Mouse (Mus musculus) liver, embryonic 16.5 days (tissue): ENCODE measurements around the gene Ano7. TPM values are rescaled to one million over a fixed set of nuclear protein-coding genes. Genes with fewer than 3 reads are reported as not detected.

Source experiments
- ATAC-seq: fragments of 200-750 bp; cut with Nextera tagmentation; 2 replicates; pipeline ENCODE4 v1.8.0; 2017; ENCODE audit warnings: low read depth, mild to moderate bottlenecking, moderate number of reproducible peaks, moderate library complexity
- H3K27ac ChIP-seq: fragments of 300-500 bp; sonication (generic); 2 replicates; pipeline ENCODE4 v1.5.1; 2014; ENCODE audit warnings: mild to moderate bottlenecking, low read length
- H3K27me3 ChIP-seq: fragments of 300-500 bp; sonication (generic); 2 replicates; pipeline ENCODE4 v1.6.1; 2014; ENCODE audit warnings: low read depth, low read length, mixed read lengths; ENCODE audit not compliant: control insufficient read depth, insufficient read depth
- H3K36me3 ChIP-seq: fragments of 300-500 bp; sonication (generic); 2 replicates; pipeline ENCODE4 v1.6.1; 2014; ENCODE audit warnings: mild to moderate bottlenecking; ENCODE audit not compliant: control insufficient read depth, insufficient read depth
- H3K4me1 ChIP-seq: fragments of 300-500 bp; sonication (generic); 2 replicates; pipeline ENCODE4 v1.6.1; 2014; ENCODE audit warnings: low read depth, low read length, mixed read lengths; ENCODE audit not compliant: control insufficient read depth
- H3K4me2 ChIP-seq: fragments of 300-500 bp; sonication (generic); 2 replicates; pipeline ENCODE4 v1.6.1; 2014; ENCODE audit warnings: low read depth, low read length, mixed read lengths
- H3K4me3 ChIP-seq: fragments of 300-500 bp; sonication (generic); 2 replicates; pipeline ENCODE4 v1.5.1; 2014; ENCODE audit warnings: low read depth, mild to moderate bottlenecking, low read length
- H3K9ac ChIP-seq: fragments of 300-500 bp; sonication (generic); 2 replicates; pipeline ENCODE4 v1.6.1; 2014; ENCODE audit warnings: low read depth, low read length
- H3K9me3 ChIP-seq: fragments of 300-500 bp; sonication (generic); replicated peaks from 2 replicates; pipeline ENCODE4 v1.6.1; 2016; ENCODE audit warnings: low read length; ENCODE audit not compliant: control insufficient read depth
- WGBS: fragments of 180-500 bp; shearing (Covaris S2); extraction: QIAGEN DNeasy Blood & Tissue Kit; methylation state at CpG from one replicate; pipeline ENCODE4 v1.1.7; 2014; ENCODE audit not compliant: insufficient replicate concordance; 5-methylcytosine and 5-hydroxymethylcytosine counted together
- polyA plus RNA-seq: library from polyadenylated mRNA; unstranded; fragments of >200 nt; fragmentation: Nextera tagmentation; extraction: Ambion mirVana; gene quantifications from 2 replicates; pipeline ENCODE4 v1.2.1, GENCODE M21; 2015

Gene Ano7
- polyA plus RNA-seq, result 0.12 and 0.14 TPM in 2 replicates

GRCm38 (mm10) chr1:93373665-93374064 lies at the start of gene Ano7:
Gene Ano7 (plus strand): TSS chr1:93373930.
- Histone ChIP-seq H3K4me1 (no peaks in the 10 kb centered on the region), H3K36me3 (no peaks in the 10 kb centered on the region), H3K27me3 (no peaks in the 10 kb centered on the region), H3K9me3 (no peaks in the 10 kb centered on the region), H3K27ac (no peak within 1 kb of the TSS), H3K9ac (no peak within 1 kb of the TSS), H3K4me2 (no peak within 1 kb of the TSS), H3K4me3 (no peak within 1 kb of the TSS)
- ATAC-seq, result no peak
- WGBS, result 57% methylated on average over 4 of the region's 4 CpGs

DNA sequence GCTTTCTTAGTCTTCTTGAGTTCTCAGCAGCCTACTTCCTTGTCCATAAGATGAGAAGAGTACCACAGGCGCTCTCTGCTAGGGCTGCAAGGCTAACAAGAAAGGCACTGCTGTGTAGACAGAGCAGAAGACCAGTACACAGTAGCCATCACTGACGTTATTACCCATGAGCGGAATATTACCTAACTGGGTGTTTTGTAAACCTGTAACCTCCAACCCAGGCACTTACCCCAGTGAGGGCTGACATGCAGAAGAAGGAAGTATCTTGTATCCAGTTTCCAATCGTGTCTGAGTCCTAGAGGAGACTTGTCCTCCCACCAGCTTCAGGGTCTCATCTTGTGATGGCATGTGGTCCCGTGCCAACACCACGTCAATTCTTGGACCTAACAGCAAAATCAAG lies 49.8 kb upstream of the Ano7 start:
- WGBS, result 77% methylated on average over 6 of the region's 6 CpGs

DNA sequence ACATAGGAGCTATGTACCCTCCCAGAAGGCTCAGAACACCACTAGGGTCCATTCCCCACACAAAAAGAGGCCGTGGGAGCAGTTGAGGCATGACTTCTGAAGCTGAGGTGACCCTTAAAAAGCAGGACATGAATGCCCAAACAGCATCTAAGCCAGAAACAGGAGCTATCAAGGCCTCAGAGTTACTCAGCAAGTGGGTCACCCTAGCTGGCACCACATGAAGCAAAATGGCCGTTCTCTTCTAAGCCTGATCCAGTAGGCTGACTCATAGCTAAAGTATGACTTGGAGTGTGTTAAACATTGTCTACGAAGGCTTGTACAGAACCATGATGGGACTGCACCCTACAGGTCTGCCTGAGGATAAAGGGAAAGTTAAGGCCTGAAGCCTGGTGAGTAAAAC lies 47.3 kb upstream of the Ano7 start:
- no peak for ATAC-seq
- Histone ChIP-seq H3K27me3 (no peaks in the 10 kb centered on the region), H3K4me1 (no peaks in the 10 kb centered on the region), H3K9me3 (no peaks in the 10 kb centered on the region), H3K27ac (no peak overlapping the region), H3K36me3 (peaks cover 5% of the 10 kb centered on the region), H3K4me2 (no peak overlapping the region), H3K9ac (no peak overlapping the region), H3K4me3 (no peak overlapping the region)
- WGBS, result 79% methylated on average over 3 of the region's 3 CpGs

More for the DNA sequence above, 49.8 kb upstream of the Ano7 start:
- Histone ChIP-seq H3K27ac (no peak overlapping the region), H3K4me1 (no peaks in the 10 kb centered on the region), H3K4me2 (no peak overlapping the region), H3K4me3 (no peak overlapping the region), H3K27me3 (no peaks in the 10 kb centered on the region), H3K9ac (no peak overlapping the region), H3K9me3 (no peaks in the 10 kb centered on the region), H3K36me3 (peaks cover 20% of the 10 kb centered on the region)
- ATAC-seq, result no peak

- ATAC-seq, result no peak
- peaks cover 5% of the 10 kb centered on the region for H3K36me3 ChIP-seq
- 72% methylated on average over 2 of the region's 2 CpGs for WGBS
- H3K4me3 ChIP-seq, result no peak overlapping the region
- H3K27ac ChIP-seq, result no peak overlapping the region
- H3K9me3 ChIP-seq, result no peaks in the 10 kb centered on the region
- no peaks in the 10 kb centered on the region for H3K4me1 ChIP-seq
- no peak overlapping the region for H3K9ac ChIP-seq
- no peaks in the 10 kb centered on the region for H3K27me3 ChIP-seq
- H3K4me2 ChIP-seq, result no peak overlapping the region
These were observed 39.1 kb upstream of the Ano7 start for GRCm38 (mm10) chr1:93334621-93335020.

- WGBS, result under 1% methylated on average over 63 of the region's 63 CpGs
These were observed 30.9 kb upstream of the Ano7 start, which contains the start of the genes Ppp1r7 and Pask for GRCm38 (mm10) chr1:93342648-93343503. Gene Ppp1r7 (plus strand): TSS chr1:93342854. Gene Pask (minus strand): TSS chr1:93343482.

GRCm38 (mm10) chr1:93343504-93344047 lies 30.2 kb upstream of the Ano7 start:
- Histone ChIP-seq H3K27me3 (no peaks in the 10 kb centered on the region), H3K27ac (peak overlapping the region; percentile 67), H3K4me2 (peak overlapping the region; percentile 94), H3K9me3 (no peaks in the 10 kb centered on the region), H3K4me3 (peak overlapping the region; percentile 99), H3K9ac (peak overlapping the region; percentile 91), H3K4me1 (peaks cover 13% of the 10 kb centered on the region), H3K36me3 (peaks cover 5% of the 10 kb centered on the region; the same call in 1 of the 2 replicates)
- under 1% methylated on average over 39 of the region's 39 CpGs for WGBS
- ATAC-seq, result peak; percentile 90

More at GRCm38 (mm10) chr1:93342648-93343503, 30.9 kb upstream of the Ano7 start, which contains the start of the genes Ppp1r7 and Pask:
- ATAC-seq, result peak; percentile 92
- Histone ChIP-seq H3K4me1 (peaks cover 13% of the 10 kb centered on the region), H3K36me3 (peaks cover 5% of the 10 kb centered on the region; the same call in 1 of the 2 replicates), H3K4me2 (peak within 1 kb of the TSS; percentile 94), H3K9ac (peak within 1 kb of the TSS; percentile 91), H3K27me3 (no peaks in the 10 kb centered on the region), H3K27ac (peak within 1 kb of the TSS; percentile 84), H3K9me3 (no peaks in the 10 kb centered on the region), H3K4me3 (peak within 1 kb of the TSS; percentile 99)

- Histone ChIP-seq H3K9me3 (no peaks in the 10 kb centered on the region), H3K36me3 (peaks cover 20% of the 10 kb centered on the region), H3K27ac (no peak overlapping the region), H3K4me1 (peaks cover 7% of the 10 kb centered on the region), H3K9ac (no peak overlapping the region), H3K4me2 (no peak overlapping the region), H3K4me3 (no peak overlapping the region), H3K27me3 (no peaks in the 10 kb centered on the region)
- ATAC-seq, result no peak
- 88% methylated on average over 5 of the region's 5 CpGs for WGBS
These were observed 26.6 kb upstream of the Ano7 start for GRCm38 (mm10) chr1:93347176-93347575.

DNA sequence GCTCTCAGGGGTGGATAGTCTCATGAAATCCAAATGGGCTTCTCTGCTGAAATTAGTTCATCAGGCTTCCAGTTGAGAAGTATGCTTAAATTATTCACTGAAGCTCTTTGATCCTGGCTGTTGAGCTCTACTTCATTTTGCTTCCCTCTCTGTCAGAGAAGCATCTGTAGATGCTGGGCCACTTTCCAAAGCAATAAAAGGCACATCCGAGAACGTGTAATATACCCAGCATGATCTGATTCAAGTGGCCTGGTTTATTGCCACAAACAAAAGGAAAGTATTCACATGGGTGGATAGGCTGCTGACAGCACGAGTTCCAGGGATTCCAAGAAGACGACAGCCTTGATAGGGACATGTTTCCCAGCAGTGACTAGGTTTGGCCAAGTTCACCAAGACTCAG lies 24.0 kb upstream of the Ano7 start:
- H3K27ac ChIP-seq, result no peak overlapping the region
- no peaks in the 10 kb centered on the region for H3K9me3 ChIP-seq
- peaks cover under 1% of the 10 kb centered on the region for H3K4me1 ChIP-seq
- no peak for ATAC-seq
- peaks cover 36% of the 10 kb centered on the region for H3K36me3 ChIP-seq
- no peak overlapping the region for H3K9ac ChIP-seq
- no peak overlapping the region for H3K4me2 ChIP-seq
- H3K27me3 ChIP-seq, result no peaks in the 10 kb centered on the region
- no peak overlapping the region for H3K4me3 ChIP-seq
- WGBS, result 87% methylated on average over 4 of the region's 4 CpGs

DNA sequence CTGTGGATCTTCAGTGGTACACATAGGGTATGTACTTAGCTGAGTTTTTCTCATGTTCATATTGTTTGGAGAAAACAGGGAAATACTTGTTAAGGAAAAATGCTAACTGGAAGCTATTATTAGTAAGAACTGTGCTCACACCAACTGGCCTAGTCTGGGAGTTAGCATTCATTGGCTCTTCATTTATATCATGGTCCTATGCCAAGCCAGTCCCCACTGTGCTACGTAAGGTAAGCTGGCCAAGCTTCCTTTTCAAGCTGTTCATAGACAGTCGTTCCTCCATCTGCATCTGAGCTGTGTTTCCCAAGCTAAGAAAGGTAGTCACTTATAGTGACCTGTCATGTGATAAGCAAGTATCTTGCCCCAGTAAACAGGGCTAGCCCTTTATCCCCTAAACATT lies 21.0 kb upstream of the Ano7 start:
- H3K4me3 ChIP-seq, result no peak overlapping the region
- no peak for ATAC-seq
- WGBS, result 81% methylated on average over 2 of the region's 2 CpGs
- H3K4me2 ChIP-seq, result no peak overlapping the region
- no peaks in the 10 kb centered on the region for H3K27me3 ChIP-seq
- H3K27ac ChIP-seq, result no peak overlapping the region
- H3K9ac ChIP-seq, result no peak overlapping the region
- no peaks in the 10 kb centered on the region for H3K4me1 ChIP-seq
- peaks cover 39% of the 10 kb centered on the region for H3K36me3 ChIP-seq
- H3K9me3 ChIP-seq, result no peaks in the 10 kb centered on the region
